Mouse (Mus musculus) left cerebral cortex, postnatal 36 days (tissue): ENCODE results near the gene Kcnt2. TPM values are rescaled to one million over a fixed set of nuclear protein-coding genes. Genes with fewer than 3 reads are reported as not detected.
A peak's percentile ranks its signal among the peaks of the same experiment; 100 is the strongest.

Source experiments
- DNase-seq, 2 experiments: peaks; one replicate each; pipeline ENCODE4 v3.0.0; 2021 to 2022; ENCODE audit warnings: low spot score in 2 of 2, mixed read lengths in 1 of 2
- intact Hi-C: fragments of 180-260 bp; cut with DNase I; formaldehyde crosslinking; loops from one replicate; pipeline ENCODE4 v1.15.1; 2025
- total RNA-seq, 2 experiments: library from RNA; stranded (reverse); gene quantifications; 2 replicates each; pipeline ENCODE4 v1.2.3; 2021

Kcnt2 gene
- total RNA-seq = 10 to 100 TPM; 47.6 to 53.1 TPM

DNA sequence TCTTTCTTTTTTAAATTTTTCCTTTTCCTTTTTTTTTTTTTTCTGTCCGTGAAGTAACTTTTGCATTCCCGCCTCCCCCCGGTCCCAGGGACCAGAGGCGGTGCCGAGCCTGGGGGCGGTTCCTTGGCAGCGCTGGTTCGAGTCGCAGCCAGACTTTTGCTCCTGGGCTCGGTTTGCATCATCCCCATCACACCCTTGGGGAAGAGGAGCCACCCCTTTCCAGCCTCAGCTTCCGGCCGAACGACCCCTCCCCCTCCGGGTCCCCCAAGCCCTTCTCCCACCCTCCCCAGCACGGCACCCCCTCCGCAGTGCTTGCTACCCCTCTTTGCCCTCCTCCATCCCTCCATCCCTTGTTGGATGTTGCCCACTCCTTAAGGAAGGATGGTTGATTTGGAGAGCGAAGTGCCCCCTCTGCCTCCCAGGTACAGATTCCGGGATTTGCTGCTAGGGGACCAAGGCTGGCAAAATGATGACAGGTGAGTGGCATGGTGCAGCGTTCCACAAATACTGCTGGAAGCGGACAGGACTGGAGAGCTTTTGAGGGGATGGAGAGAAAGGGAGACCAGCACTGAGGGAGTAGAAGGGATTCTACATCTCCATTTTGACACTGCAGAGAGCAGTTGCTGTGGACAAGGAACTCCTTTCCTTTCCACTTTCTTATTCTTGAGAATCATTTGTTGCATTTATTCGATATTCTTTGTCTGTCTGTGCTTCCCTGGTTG lies at the start of gene Kcnt2:
Gene Kcnt2 (plus strand): TSS at position 283 of the 722 bp plus-strand sequence.
- intact Hi-C loops = loop anchor here (10.0 kb wide), 1 partner anchor 249 kb away; no protein-coding TSS in a partner anchor
- peak; percentile 66 to 77 for DNase-seq

DNA sequence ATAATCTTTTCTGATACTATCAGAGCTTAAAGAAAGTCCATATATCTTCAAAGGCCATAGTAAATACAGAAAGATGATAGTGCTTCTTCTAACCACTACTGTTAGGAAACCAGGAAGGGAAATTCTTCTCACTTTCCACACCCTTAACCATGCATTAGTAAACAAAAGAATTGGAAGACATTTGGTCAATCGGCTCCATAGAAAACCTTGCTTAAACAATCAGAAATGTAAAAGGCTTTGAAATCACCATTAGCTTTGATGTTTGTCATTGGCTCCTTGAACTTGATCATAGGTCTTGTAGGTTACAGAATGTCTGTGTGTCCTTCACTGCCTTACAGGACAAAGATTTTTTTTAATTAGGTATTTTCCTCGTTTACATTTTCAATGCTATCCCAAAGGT lies 40.6 kb upstream of the Kcnt2 start:
- no peak for DNase-seq
- intact Hi-C loops = no loop called here

DNA sequence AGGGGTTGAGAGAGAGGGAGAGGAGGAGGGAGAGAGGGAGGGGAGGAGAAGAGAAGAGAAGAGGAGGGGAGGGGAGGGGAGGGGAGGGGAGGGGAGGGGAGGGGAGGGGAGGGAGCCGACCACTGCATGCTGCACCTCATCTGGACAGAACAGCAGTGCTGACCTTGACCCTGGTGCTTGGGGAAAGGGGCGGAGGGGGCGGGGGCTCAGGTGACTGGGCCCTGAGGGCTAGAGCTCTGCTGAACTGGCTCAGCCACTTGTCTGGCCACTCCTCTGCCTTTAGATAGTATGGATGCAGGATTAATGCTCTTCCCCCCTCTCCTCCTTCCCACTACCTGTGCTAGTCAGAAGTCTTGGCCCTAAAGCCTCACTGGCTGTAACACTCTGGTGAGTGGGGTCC lies 20.7 kb upstream of the Kcnt2 start:
- DNase-seq = no peak
- intact Hi-C loops = no loop called here

DNA sequence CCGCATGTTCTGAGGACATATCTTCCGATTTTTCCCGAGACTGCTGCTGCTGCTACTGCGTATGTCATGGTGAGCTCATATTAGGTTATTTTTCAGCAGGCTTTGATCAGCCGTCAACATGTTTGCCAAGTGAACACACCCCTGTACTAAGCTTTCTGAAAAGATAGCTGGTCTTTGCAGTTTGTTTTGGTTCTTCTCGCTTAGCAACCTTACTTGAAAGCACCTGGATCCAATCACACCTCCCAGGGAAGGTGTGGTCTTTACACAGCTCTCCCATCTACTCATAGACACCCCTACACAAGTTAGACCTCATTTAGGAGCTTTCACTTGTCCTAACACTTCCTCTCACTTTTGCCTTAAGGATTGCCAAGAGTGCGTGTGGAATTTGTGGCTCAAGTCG lies 19.3 kb upstream of the Kcnt2 start:
- intact Hi-C loops = no loop called here

DNA sequence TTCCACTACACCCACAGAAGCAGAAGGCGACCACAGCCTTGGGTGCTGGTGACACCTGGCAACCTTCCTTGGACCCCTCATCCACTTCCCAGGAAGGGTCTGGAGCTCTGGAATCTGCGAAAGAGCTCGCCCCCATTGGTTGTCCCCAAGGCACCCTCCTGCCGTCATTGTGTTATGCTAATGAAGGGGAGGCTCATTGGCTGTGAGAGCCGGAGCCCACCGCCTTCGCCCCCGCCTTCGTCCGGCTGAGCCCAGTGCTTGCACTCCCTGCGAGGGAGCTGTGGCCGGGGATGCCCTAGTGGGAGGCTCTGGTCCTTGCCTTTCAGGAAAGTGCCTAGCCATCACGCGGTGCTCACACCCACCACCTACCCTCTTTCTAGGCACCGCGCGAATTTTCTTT lies 493 bp upstream of the Kcnt2 start:
- peak; percentile 74 to 75 for DNase-seq
- intact Hi-C loops = loop anchor here (10.0 kb wide), 1 partner anchor 249 kb away; no protein-coding TSS in a partner anchor

More for the DNA sequence above, 19.3 kb upstream of the Kcnt2 start:
- no peak for DNase-seq

DNA sequence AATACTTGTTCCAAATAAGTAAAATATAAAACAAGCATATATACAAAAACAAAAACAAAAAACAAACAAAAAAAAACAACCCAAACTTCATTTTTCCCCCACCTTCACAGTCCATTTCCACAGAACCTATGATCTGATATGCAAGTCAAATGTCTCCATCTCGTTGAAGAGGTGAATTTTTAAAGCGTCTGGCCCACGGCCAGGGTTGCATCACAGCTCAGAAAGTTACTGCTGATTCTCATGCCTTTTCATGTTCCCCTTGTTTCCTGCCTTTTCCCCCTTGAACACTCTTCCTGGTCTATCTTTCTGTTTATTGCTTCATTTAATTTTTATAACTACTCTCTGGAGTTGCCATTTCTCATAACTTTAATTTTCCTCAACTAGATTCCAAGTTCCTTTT lies 18.7 kb downstream of the Kcnt2 start:
- no peak for DNase-seq
- intact Hi-C loops = no loop called here

DNA sequence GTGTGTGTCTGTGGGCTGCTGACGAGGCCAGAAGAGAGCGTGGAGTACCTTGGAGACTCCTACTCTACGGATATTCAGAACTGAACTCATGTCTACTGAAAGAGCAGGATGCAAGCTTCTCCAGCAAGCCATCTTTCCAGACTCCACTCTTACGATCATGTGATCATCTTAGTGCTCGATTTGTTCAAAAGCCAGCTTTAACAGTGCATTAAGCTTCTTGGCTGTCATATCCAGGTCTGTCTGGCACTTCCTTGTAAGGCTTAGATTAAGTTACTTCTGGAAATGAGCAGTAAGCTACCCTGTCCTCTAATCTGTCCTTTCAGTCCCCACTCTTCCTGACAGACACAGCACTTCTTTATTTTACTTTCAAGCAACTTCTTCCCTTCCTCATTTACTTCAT lies 20.1 kb downstream of the Kcnt2 start:
- no peak for DNase-seq
- intact Hi-C loops = no loop called here

DNA sequence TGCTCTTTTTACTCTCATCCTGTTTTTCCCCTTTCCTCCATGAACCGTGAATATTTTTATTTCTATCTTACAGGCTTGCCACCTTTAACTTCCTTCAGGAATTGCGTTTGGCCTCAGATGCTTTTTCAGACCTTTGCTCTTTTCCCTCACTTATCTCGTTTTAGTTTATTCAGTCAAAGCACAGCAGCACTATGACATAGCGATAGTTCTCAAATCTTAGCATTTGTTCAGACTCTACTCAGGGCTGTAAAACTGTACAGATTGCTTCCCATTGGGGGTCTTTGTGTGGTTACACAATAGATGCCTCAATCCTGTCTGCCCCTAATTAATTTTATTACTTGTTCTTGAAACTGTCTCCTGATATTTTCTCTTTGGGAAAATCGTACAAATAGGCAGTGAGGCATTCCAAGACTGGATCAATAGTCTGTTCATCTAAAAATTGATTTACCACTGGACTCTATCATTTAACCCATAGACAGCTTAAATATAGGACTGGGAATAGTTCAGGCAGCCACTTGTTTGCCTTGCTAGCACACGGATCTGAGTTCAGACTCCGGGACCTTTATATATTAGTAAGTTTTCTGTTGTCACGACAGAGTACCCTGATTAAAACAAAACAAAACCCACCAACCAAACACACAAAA lies 20.8 kb downstream of the Kcnt2 start:
- intact Hi-C loops = no loop called here
- no peak for DNase-seq

DNA sequence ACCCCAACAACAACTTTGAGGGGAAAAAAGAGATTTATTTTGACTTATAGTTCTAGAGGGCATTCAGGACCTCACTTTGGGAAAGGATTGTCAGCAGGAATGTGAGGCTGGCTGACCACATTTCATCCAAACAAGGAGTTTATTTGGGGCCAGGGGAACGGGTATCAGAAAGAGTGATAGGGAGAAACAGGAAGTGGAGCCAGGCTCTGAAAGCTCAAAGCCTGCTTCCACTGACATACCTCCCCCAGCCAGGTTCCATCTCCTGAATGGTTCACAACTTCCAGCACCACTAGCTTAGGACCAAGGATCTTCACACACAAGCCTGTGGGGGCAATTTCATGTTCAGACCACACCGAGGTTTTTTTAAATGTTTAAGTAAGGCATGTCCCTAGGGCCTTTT lies 21.3 kb downstream of the Kcnt2 start:
- intact Hi-C loops = no loop called here
- DNase-seq = no peak

DNA sequence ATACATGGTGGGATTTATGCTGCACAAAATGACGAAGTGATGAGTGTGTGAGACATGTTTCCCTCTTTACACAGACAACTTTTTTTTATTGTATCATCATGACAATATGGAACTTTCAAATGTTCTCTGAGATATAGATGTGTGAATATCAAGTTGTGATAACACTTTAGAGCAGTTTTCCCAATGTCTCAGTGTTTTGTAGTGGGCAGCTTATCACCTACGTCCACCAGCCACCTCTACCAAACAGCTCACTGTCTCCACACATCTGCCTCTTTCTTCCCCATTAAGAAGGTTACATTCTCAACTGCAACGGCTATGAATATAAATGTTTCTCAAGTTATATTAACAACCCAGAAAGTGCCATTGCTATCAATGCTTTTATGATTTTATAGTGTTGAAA lies 27.7 kb downstream of the Kcnt2 start:
- intact Hi-C loops = no loop called here

DNA sequence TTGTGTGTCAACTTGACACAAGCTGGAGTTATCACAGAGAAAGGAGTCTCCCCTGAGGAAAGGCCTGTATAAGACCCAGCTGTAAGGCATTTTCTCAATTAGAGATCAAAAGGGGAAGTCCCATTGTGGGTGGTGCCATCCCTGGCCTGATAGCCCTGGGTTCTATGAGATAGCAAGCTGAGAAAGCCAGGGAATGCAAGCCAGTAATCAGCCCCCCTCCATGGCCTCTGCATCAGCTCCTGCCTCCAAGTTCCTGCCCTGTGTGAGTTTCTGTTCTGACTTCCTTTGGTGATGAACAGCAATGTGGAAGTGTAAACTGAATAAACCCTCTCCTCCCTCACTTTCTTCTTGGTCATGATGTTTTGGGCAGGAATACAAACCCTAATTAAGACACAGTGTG lies 29.9 kb downstream of the Kcnt2 start:
- intact Hi-C loops = no loop called here
- DNase-seq = no peak

More for the DNA sequence above, 27.7 kb downstream of the Kcnt2 start:
- no peak for DNase-seq

DNA sequence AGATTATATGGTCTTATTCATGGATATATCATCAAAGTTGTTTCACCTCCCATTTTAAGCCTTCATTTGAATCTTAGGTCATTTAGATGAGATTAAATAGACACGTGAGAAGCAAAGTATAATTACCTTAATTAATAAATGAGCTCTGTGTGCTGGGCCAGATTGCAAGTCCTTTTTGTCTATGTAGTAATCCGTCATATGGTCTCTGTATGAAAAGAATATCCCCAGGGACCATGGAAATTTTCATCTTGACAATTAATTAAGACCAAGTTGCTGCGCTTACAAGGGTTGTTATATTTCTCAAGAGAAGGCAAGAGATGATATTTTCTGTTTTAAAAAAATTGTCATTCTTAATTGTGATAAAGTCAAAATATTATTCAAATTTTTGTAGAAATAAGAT lies 47.2 kb downstream of the Kcnt2 start:
- intact Hi-C loops = no loop called here
- no peak for DNase-seq

DNA sequence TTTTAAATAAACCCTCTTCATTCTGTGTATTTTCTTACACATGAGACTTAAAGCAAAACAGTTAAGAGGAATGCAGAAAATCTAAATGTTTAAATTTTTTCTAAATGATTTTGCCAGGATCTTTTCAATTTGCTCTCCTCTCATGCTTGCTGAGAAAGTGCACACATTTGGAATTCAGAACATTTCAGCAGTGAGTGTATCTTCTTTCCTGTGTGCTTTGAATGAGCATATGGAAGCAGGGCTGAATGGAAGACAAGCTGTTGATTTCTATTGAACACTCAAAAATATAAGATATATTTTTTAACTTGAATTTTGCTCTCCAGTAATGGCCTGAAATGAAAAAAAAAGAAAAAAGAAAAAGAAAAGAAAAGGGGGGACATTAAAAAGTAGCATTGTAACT lies 49.5 kb downstream of the Kcnt2 start:
- intact Hi-C loops = no loop called here
- no peak for DNase-seq

DNA sequence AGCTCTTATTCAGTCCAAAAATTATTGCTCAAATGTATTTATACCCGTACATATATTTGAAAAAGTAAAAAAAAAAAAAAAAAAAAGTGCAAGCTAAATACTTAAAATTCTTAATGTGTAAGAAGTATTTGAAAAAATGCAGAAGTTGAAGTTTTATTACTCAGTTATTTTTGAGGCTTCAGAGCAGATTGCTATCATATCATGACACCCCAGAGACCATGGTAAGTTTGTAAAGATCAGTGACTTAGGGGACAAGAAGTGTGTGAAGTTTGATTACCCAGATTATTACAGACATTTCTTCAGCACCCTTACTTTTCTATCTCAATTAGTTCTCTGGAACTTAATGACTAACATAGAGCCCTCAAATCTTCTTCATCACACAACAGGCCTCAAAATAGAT lies 58.3 kb downstream of the Kcnt2 start:
- DNase-seq = no peak
- intact Hi-C loops = no loop called here

DNA sequence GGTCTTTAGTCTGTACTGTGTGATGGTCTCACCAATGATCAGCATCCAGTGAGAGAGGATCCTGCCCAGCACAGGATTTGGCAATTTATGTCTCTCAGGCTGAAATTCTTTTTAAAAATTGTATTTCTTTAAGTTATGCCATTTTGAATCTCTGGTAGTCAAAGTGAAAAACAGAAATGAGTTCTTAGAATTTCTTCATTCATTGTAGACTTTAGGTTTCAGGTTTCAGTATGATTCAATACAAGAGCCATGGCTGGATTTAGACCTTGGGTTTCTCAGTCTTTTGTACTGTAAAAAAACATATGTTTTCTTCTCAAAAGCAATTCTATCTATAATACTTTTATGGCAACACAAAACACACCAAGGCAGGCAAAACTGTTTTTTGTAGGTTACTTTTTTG lies 59.4 kb downstream of the Kcnt2 start:
- intact Hi-C loops = no loop called here
- no peak for DNase-seq

DNA sequence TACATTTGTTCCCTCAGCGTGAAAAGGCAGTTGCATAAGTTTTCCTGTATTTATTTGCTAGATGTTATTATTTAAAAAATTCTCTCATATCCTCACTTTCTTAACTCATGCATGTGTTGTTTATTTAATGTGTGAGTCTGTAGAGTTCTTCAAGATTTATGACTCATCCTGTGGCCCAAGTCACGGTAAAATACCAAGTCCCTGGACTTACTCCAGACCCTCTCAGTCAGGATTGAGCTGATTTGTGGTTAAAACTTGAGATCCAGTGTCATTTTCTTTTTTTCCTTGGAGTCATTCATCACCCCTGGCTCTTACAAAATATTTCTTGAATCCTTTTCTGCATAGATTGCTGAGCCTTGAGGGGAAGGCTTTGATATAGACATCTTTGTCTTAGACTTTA lies 60.4 kb downstream of the Kcnt2 start:
- intact Hi-C loops = no loop called here
- no peak for DNase-seq

DNA sequence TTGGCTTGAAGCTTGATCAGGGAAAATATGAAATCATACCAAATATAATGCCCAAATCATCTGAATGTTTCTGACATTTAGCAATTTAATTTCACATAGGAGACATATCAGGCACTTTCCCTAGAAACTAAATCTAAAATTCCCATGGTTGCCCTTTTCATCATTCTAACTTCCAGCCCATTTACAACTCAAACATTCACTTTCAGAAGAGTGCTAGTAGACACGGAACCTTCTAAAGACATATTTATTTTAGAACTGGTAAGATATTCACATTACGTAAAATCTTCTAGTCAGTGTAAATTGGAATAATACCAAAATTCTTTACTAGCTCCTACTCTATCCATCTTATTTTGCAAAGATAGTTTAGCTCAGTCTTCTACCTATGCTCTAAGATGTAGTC lies 64.8 kb downstream of the Kcnt2 start:
- intact Hi-C loops = no loop called here
- no peak for DNase-seq

DNA sequence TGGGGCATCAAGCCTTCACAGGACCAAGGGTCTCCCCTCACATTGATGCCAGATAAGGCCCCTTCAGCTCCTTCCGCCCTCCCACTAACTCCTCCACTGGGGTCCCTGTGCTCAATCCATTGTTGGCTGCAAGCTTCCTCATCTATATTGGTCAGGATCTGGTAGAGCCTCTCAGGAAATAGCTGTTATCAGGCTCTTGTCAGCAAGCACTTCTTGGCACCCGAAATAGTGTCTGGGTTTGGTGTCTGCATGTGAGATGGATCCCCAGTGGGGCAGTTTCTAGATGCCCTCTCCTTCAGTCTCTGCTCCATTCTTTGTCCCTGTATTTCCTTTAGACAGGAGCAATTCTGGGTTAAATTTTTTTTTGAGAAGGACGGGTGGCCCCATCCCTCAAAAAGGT lies 79.1 kb downstream of the Kcnt2 start:
- no peak for DNase-seq
- intact Hi-C loops = no loop called here

DNA sequence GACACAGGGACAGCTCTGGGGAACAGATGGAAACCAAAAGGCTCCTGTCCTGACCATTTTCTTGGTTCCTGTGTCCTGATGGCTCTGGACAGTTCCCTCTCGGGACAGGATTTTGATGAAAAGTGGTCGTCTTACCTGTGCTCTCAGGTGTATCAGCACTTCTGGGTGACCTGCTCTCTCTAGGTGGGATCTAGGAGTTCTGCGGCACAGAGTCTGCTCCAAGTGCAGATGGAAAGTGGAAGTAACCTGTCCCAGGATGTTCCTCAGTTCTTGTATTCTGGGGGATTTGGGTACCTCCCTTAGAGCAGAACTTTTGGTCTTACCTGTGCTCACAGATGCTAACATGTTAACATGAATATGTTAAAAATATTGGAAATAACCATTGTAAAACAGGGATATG lies 80.8 kb downstream of the Kcnt2 start:
- intact Hi-C loops = no loop called here
- no peak for DNase-seq

DNA sequence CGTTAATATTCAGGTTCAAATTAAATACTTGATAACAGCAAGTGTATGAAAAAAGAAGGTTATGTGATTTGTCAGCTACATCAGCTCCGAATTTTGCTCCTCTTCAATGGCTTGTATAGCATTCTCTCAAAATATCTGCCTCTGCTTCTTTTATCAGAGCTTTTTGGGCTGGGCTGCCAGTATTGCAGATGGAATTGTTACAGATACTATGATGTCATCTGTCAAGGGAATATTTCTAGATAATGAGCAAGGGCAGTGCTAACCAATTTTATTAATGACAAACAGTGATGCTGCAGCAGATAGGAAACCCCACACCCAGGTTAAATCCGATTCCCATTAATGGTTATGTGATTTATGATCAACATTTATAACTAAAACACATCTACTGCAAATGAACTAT lies 87.7 kb downstream of the Kcnt2 start:
- intact Hi-C loops = no loop called here
- no peak for DNase-seq

DNA sequence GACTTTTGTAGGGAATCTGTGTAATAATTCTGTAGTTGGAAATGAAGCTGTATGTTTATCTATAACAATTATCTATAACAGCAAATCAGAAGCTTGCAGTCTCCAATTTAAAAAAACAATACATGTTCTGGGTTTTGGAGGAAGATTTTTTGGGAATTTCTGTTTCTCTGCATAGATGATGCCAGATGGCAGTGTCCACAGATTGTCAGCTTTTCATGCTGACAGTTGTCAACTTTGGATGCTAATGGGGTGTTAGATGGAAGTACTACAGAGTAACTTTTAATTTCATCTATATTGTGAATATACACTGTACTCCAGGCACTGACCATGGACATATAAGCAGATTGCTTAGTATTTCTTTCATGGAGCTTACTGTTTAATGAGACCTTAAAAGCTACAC lies 92.5 kb downstream of the Kcnt2 start:
- intact Hi-C loops = no loop called here
- DNase-seq = no peak

DNA sequence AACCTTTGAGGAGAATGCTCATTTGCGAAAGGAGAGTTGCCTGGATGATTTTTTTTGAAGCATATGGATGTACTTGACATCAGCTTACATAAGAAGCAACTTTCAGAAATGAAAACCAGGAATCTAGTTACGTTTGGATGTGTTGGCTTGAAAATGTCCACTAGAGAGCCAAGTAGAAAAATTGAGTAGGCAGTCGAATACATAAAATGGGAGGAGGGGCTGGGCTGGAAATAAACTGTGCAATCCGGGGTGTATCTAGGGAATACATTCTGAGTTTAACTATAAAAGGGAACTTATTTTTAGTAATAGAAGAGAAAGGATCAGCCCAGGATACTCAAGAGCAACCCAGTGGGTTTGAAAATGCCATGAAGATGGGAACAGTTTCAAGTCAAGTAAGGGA lies 93.4 kb downstream of the Kcnt2 start:
- peak; percentile 32 to 35 for DNase-seq
- intact Hi-C loops = no loop called here
